Mouse (Mus musculus) CH12.LX (cell line): Measurements from ENCODE around the gene Tox2.

Source experiments
- CTCF ChIP-seq, 2 experiments: IDR thresholded peaks in 1 of 2; conservative IDR thresholded peaks in 1 of 2; 2 replicates each; pipeline ENCODE4 v1.5.1; 2011 to 2012; ENCODE audit warnings: low read depth in 2 of 2, low read length in 2 of 2, improper control_type of control experiment in 1 of 2, inconsistent platforms in 1 of 2, mild to moderate bottlenecking in 1 of 2, moderate library complexity in 1 of 2
- POLR2A ChIP-seq: IDR thresholded peaks from 2 replicates; pipeline ENCODE4 v1.6.1; 2011; ENCODE audit warnings: low read depth, mild to moderate bottlenecking, improper control_type of control experiment, low read length
- USF2 ChIP-seq: conservative IDR thresholded peaks from 2 replicates; pipeline ENCODE4 v1.6.1; 2011; ENCODE audit warnings: low read depth, low read length, improper control_type of control experiment

DNA sequence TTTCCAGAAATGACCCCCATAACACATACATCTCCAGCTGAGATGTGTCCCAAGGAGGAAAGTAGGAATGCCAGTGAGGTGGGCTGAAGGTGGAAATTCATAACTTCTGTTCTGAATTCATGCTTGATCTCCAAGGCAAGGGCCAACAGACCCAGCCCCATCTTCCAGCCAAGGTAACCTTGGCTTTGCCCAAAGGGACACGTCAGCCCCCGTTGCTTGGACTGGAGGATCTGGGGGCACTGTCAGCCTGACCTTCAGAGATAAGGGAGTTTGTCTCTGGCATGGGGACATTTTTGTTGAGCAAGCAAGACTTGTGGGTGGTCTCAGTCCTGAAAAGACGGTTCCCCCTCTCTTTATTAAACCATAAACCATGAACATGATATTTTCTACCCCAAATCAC, 15.2 kb downstream of the Tox2 start:
- TF ChIP-seq USF2 (no peak), CTCF (conservative IDR thresholded peaks at IDR 0.05 in 1 of 2, IDR thresholded peaks at IDR 0.05 in 1 of 2; ENCODE audit: low read depth in 2 of 2, low read length in 2 of 2) (no peak), POLR2A (no peak)
